Mouse (Mus musculus) kidney, embryonic 14.5 days (tissue): Measurements from ENCODE around the gene Traf7. TPM values are rescaled to one million over a fixed set of nuclear protein-coding genes. Genes with fewer than 3 reads are reported as not detected.

Experiments
- ATAC-seq: fragments of 200-750 bp; cut with Nextera tagmentation; 2 replicates; pipeline ENCODE4 v1.8.0; 2017; ENCODE audit warnings: moderate number of reproducible peaks, mild to moderate bottlenecking, moderate TSS enrichment, moderate library complexity; ENCODE audit not compliant: low FRiP score, low TSS enrichment
- H3K27ac ChIP-seq: fragments of 300-500 bp; sonication (generic); 2 replicates; pipeline ENCODE4 v1.5.1; 2014; ENCODE audit warnings: low read depth, mild to moderate bottlenecking, low read length, moderate library complexity, mixed read lengths
- H3K27me3 ChIP-seq: fragments of 300-500 bp; sonication (generic); 2 replicates; pipeline ENCODE4 v1.6.1; 2014; ENCODE audit warnings: mild to moderate bottlenecking, low read length; ENCODE audit not compliant: control insufficient read depth, insufficient read depth
- H3K36me3 ChIP-seq: fragments of 300-500 bp; sonication (generic); 2 replicates; pipeline ENCODE4 v1.6.1; 2014; ENCODE audit warnings: low read length, mixed read lengths; ENCODE audit not compliant: control insufficient read depth, insufficient read depth
- H3K4me1 ChIP-seq: fragments of 300-500 bp; sonication (generic); 2 replicates; pipeline ENCODE4 v1.6.1; 2014; ENCODE audit warnings: low read length, mixed read lengths; ENCODE audit not compliant: control insufficient read depth, insufficient read depth
- H3K4me2 ChIP-seq: fragments of 300-500 bp; sonication (generic); replicated peaks from 2 replicates; pipeline ENCODE4 v1.6.1; 2014; ENCODE audit warnings: low read depth, mild to moderate bottlenecking, low read length
- H3K4me3 ChIP-seq: fragments of 300-500 bp; sonication (generic); 2 replicates; pipeline ENCODE4 v1.5.1; 2014; ENCODE audit warnings: mild to moderate bottlenecking, low read length
- H3K9ac ChIP-seq: fragments of 300-500 bp; sonication (generic); 2 replicates; pipeline ENCODE4 v1.6.1; 2014; ENCODE audit warnings: low read depth, mild to moderate bottlenecking, low read length, moderate library complexity
- H3K9me3 ChIP-seq: fragments of 300-500 bp; sonication (generic); 2 replicates; pipeline ENCODE4 v1.6.1; 2016; ENCODE audit warnings: low read length; ENCODE audit not compliant: control insufficient read depth
- WGBS: fragments of 180-500 bp; shearing (Covaris S2); extraction: QIAGEN DNeasy Blood & Tissue Kit; methylation state at CpG from one replicate; pipeline ENCODE4 v1.1.7; 2014; 5-methylcytosine and 5-hydroxymethylcytosine counted together
- polyA plus RNA-seq: library from polyadenylated mRNA; unstranded; fragments of >200 nt; fragmentation: Nextera tagmentation; extraction: Ambion mirVana; gene quantifications from 2 replicates; pipeline ENCODE4 v1.2.1, GENCODE M21; 2014

Traf7 gene
- polyA plus RNA-seq, 1 experiment from 2014 or later = 88.5 TPM

- Histone ChIP-seq H3K27ac (peak overlapping the region; percentile 18; the same call in 1 of the 2 replicates), H3K4me1 (peaks cover 36% of the 10 kb centered on the region), H3K9ac (peak overlapping the region; percentile 81; the same call in 1 of the 2 replicates), H3K36me3 (peaks cover 38% of the 10 kb centered on the region), H3K9me3 (no peaks in the 10 kb centered on the region), H3K4me2 (peak overlapping the region; percentile 98; the same call in 1 of the 2 replicates), H3K27me3 (no peaks in the 10 kb centered on the region), H3K4me3 (no peak overlapping the region)
- ATAC-seq = peak; percentile 13; the same call in 1 of the 2 replicates
- WGBS = 30% methylated on average over 4 of the region's 4 CpGs
Measured at GRCm38 (mm10) chr17:24472512-24472911, 55.2 kb downstream of the Traf7 start.

DNA sequence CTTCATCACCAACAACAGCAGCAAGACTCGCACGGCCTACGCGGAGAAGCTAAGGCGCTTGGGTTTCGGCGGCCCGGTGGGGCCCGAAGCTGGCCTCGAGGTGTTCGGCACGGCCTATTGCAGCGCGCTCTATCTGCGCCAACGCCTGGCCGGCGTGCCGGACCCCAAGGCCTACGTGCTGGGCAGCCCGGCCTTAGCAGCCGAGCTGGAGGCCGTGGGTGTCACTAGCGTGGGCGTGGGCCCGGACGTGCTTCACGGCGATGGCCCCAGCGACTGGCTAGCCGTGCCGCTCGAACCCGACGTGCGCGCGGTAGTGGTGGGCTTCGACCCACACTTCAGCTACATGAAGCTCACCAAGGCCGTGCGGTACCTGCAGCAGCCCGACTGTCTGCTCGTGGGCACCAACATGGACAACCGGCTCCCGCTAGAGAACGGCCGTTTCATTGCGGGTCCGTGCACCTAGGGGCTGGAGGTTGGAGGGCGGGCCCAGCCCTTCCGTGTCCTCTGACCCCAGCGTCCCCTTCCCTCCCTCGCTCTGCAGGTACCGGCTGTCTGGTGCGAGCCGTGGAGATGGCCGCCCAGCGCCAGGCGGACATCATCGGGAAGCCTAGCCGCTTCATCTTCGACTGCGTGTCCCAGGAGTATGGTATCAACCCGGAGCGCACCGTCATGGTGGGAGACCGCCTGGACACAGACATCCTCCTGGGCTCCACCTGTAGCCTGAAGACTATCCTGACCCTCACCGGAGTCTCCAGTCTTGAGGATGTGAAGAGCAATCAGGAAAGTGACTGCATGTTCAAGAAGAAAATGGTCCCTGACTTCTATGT lies 56.8 kb downstream of the Traf7 start:
- peak overlapping the region; percentile 98 for H3K4me2 ChIP-seq
- peaks cover 35% of the 10 kb centered on the region for H3K4me1 ChIP-seq
- peak overlapping the region; percentile 81 for H3K9ac ChIP-seq
- peaks cover 24% of the 10 kb centered on the region for H3K36me3 ChIP-seq
- H3K4me3 ChIP-seq = peak overlapping the region; percentile 86
- peak overlapping the region; percentile 73; the same call in 1 of the 2 replicates for H3K27ac ChIP-seq
- H3K9me3 ChIP-seq = no peaks in the 10 kb centered on the region
- ATAC-seq = peak; percentile 2; the same call in 1 of the 2 replicates
- 2% methylated on average over 66 of the region's 68 CpGs for WGBS
- no peaks in the 10 kb centered on the region for H3K27me3 ChIP-seq

DNA sequence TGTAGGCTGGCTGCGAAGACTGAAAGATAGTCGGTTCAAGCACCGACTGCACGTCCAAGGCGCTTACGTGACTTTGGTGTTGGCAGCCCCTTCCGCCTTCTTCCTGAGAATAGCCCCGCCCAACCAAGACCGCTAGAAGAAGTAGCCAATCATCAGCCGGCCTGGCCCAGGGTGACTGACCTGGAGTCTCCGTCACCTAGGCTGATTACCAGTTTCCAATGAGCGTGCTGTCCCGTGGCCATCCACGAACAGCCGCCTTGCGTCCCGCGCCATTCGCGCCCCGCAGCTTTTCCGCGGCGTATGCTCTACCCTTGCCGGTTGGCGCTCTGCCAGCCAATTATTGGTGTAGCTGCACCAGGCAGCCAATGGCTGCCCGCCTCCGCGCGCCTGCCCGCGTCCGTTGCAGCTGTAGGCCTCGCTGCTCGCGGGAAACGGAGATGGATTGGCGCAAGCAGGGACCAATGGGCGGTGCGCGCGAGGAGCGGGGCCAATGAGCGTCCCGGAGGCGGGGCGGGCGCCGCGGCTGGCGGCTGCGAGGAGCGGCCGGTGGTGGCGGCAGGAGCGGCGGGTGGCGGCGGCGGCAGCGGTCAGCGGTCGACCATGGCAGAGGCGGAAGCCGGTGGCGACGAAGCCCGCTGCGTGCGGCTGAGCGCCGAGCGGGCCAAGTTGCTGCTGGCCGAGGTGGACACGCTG lies 57.7 kb downstream of the Traf7 start, which contains the start of the genes E4f1 and Pgp:
Gene E4f1 (minus strand): TSS at position 404 of the 693 bp plus-strand sequence.
Gene Pgp (plus strand): TSS at position 483 of the 693 bp plus-strand sequence.
- ATAC-seq = peak; percentile 96
- H3K4me1 ChIP-seq = peaks cover 35% of the 10 kb centered on the region
- H3K4me2 ChIP-seq = peak within 1 kb of the TSS; percentile 98
- peak within 1 kb of the TSS; percentile 73; the same call in 1 of the 2 replicates for H3K27ac ChIP-seq
- no peaks in the 10 kb centered on the region for H3K27me3 ChIP-seq
- peak within 1 kb of the TSS; percentile 86 for H3K4me3 ChIP-seq
- H3K36me3 ChIP-seq = peaks cover 15% of the 10 kb centered on the region
- under 1% methylated on average over 49 of the region's 75 CpGs for WGBS
- H3K9me3 ChIP-seq = no peaks in the 10 kb centered on the region
- H3K9ac ChIP-seq = peak within 1 kb of the TSS; percentile 81

- peak overlapping the region; percentile 81 for H3K9ac ChIP-seq
- H3K4me2 ChIP-seq = peak overlapping the region; percentile 98
- no peak for ATAC-seq
- peaks cover 34% of the 10 kb centered on the region for H3K4me1 ChIP-seq
- H3K36me3 ChIP-seq = peaks cover 9% of the 10 kb centered on the region
- no peaks in the 10 kb centered on the region for H3K9me3 ChIP-seq
- H3K4me3 ChIP-seq = peak overlapping the region; percentile 86
- H3K27me3 ChIP-seq = no peaks in the 10 kb centered on the region
- 14% methylated on average over 7 of the region's 7 CpGs for WGBS
- H3K27ac ChIP-seq = peak overlapping the region; percentile 60; the same call in 1 of the 2 replicates
Measured at GRCm38 (mm10) chr17:24469336-24469909, 58.3 kb downstream of the Traf7 start.

- ATAC-seq = no peak
- WGBS = 90% methylated on average over 5 of the region's 5 CpGs
- Histone ChIP-seq H3K4me2 (no peak overlapping the region), H3K4me1 (peaks cover 27% of the 10 kb centered on the region), H3K36me3 (peaks cover 2% of the 10 kb centered on the region), H3K9me3 (no peaks in the 10 kb centered on the region), H3K27me3 (no peaks in the 10 kb centered on the region), H3K9ac (no peak overlapping the region), H3K4me3 (no peak overlapping the region), H3K27ac (no peak overlapping the region)
Measured at GRCm38 (mm10) chr17:24468636-24469246, 59.0 kb downstream of the Traf7 start.

DNA sequence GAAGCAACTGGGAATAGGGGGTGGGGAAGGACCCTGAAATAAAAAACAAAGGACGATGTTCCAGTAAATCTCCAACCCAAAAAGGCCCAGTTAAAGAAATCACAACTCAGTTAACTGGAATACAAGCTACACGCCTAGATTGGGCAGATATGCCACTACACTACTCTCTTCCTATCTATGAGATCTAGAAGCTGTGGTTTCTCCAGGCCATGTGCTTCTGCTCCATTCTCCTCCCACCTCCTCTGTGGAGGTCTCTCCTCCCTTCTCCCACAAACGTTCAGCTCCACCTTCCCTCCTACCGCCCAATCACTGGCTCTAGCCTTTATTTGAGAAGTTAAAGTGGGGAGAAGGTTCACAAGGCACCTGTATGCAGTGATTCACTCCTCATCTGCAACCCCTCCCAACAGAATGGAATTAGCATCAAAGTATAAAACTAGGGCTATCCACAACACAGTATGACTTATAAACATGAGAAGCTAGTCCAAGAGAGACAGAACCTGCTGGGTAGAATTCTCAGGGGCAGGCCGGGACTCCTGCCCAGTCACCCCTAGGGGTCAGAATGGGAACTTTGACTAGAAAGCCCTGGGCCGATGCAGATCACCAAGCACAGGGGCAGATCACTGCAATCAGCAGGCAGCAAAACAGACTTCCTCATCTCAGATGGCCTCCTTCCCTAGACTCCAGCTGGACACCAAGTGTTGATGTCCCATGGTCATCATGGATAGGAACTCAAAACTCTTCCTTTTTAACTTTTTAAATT lies 64.2 kb downstream of the Traf7 start:
- no peak overlapping the region for H3K4me3 ChIP-seq
- 58% methylated on average over 6 of the region's 6 CpGs for WGBS
- H3K4me2 ChIP-seq = no peak overlapping the region
- no peak overlapping the region for H3K9ac ChIP-seq
- H3K9me3 ChIP-seq = no peaks in the 10 kb centered on the region
- no peaks in the 10 kb centered on the region for H3K4me1 ChIP-seq
- ATAC-seq = 0 out of 2 replicates have a peak, but pooled peaks have one; percentile 24
- H3K36me3 ChIP-seq = no peaks in the 10 kb centered on the region
- H3K27ac ChIP-seq = no peak overlapping the region
- H3K27me3 ChIP-seq = no peaks in the 10 kb centered on the region

DNA sequence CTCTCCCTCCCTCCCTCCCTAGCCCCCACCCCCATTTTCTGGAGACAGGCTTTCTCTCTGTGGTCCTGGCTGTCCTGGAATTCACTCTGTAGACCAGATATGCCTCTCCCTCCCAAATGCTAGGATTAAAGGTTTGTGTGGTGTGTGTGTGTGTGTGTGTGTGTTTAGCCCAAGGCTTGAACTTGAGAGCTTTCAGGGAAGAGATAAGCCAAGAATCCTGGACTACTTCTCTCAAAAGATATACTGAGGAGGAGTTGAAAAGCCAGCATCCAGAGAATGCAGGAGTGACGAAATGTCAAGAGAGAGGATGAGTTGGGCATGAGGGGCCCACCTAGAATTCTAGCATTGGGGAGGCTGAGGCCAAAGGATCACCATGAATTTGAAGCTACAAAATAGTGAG lies 64.8 kb downstream of the Traf7 start:
- 63% methylated on average over 1 of the region's 1 CpGs for WGBS
- Histone ChIP-seq H3K4me3 (no peak overlapping the region), H3K27ac (no peak overlapping the region), H3K36me3 (no peaks in the 10 kb centered on the region), H3K27me3 (no peaks in the 10 kb centered on the region), H3K4me1 (no peaks in the 10 kb centered on the region), H3K9me3 (no peaks in the 10 kb centered on the region), H3K4me2 (no peak overlapping the region), H3K9ac (no peak overlapping the region)
- ATAC-seq = no peak

DNA sequence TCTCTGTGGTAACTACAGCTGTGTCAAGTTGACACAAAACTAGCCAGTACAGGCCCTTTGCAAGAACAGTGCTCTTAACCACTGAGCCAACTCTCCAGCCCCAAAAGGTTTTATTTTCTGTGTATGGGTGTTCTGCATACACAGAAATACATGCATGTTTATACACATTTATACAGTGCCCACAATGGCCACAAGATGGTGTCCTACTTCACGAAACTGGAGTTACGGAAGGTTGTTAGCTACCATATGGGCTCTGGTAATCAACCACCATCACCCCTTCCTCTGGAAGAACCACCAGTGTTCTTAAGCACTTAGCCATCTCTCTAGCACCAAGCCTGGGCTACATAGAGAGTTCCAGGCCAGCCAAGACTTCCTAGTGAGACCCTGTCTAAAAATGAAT lies 66.2 kb downstream of the Traf7 start:
- Histone ChIP-seq H3K4me1 (no peaks in the 10 kb centered on the region), H3K9ac (no peak overlapping the region), H3K4me3 (no peak overlapping the region), H3K27ac (no peak overlapping the region), H3K4me2 (no peak overlapping the region), H3K27me3 (no peaks in the 10 kb centered on the region), H3K9me3 (no peaks in the 10 kb centered on the region), H3K36me3 (no peaks in the 10 kb centered on the region)
- 65% methylated on average over 2 of the region's 2 CpGs for WGBS
- ATAC-seq = no peak
